Mouse (Mus musculus): ENCODE measurements around the gene Dclk2. TPM values are rescaled to one million over a fixed set of nuclear protein-coding genes. Genes with fewer than 3 reads are reported as not detected.

Gene Dclk2
- polyA plus RNA-seq, 1 experiment from 2014 or later = 6.8 TPM

GRCm38 (mm10) chr3:86787423-86788123 is 133.1 kb downstream of the Dclk2 start:
- H3K4me1 ChIP-seq (replicated peaks) = peaks cover 27% of the 10 kb centered on the region
- H3K36me3 ChIP-seq = no peaks in the 10 kb centered on the region
- no peaks in the 10 kb centered on the region for H3K27me3 ChIP-seq (replicated peaks)
- peak overlapping the region; percentile 79 for H3K27ac ChIP-seq
- 67% methylated on average over 10 of the region's 10 CpGs for WGBS
- H3K9me3 ChIP-seq = no peaks in the 10 kb centered on the region
- H3K4me3 ChIP-seq (replicated peaks) = no peak overlapping the region
- ATAC-seq = no peak; the same call in 1 of the 2 replicates
- no peak overlapping the region for H3K4me2 ChIP-seq (replicated peaks)
- H3K9ac ChIP-seq = no peak overlapping the region

GRCm38 (mm10) chr3:86786845-86787351 is 133.8 kb downstream of the Dclk2 start:
- Histone ChIP-seq H3K27me3 (replicated peaks) (no peaks in the 10 kb centered on the region), H3K36me3 (no peaks in the 10 kb centered on the region), H3K27ac (peak overlapping the region; percentile 79), H3K9ac (no peak overlapping the region), H3K4me1 (replicated peaks) (peaks cover 27% of the 10 kb centered on the region), H3K4me2 (replicated peaks) (no peak overlapping the region), H3K9me3 (no peaks in the 10 kb centered on the region), H3K4me3 (replicated peaks) (no peak overlapping the region)
- peak; percentile 57 for ATAC-seq
- 35% methylated on average over 11 of the region's 11 CpGs for WGBS

GRCm38 (mm10) chr3:86786280-86786679 is 134.4 kb downstream of the Dclk2 start:
- Histone ChIP-seq H3K9ac (no peak overlapping the region), H3K27me3 (replicated peaks) (no peaks in the 10 kb centered on the region), H3K36me3 (no peaks in the 10 kb centered on the region), H3K4me1 (replicated peaks) (peaks cover 27% of the 10 kb centered on the region), H3K9me3 (no peaks in the 10 kb centered on the region), H3K4me3 (replicated peaks) (no peak overlapping the region), H3K4me2 (replicated peaks) (no peak overlapping the region), H3K27ac (peak overlapping the region; percentile 79; the same call in 1 of the 2 replicates)
- ATAC-seq = no peak
- WGBS = 69% methylated on average over 12 of the region's 12 CpGs

GRCm38 (mm10) chr3:86784930-86785329 is 135.7 kb downstream of the Dclk2 start:
- no peaks in the 10 kb centered on the region for H3K36me3 ChIP-seq
- ATAC-seq = 0 out of 2 replicates have a peak, but pooled peaks have one; percentile 16
- H3K27me3 ChIP-seq (replicated peaks) = no peaks in the 10 kb centered on the region
- H3K9ac ChIP-seq = no peak overlapping the region
- H3K4me1 ChIP-seq (replicated peaks) = peaks cover 27% of the 10 kb centered on the region
- H3K4me3 ChIP-seq (replicated peaks) = no peak overlapping the region
- no peak overlapping the region for H3K27ac ChIP-seq
- 59% methylated on average over 11 of the region's 11 CpGs for WGBS
- H3K9me3 ChIP-seq = no peaks in the 10 kb centered on the region
- H3K4me2 ChIP-seq (replicated peaks) = 0 out of 2 replicates have a peak overlapping the region, but pooled peaks have one; percentile 27

- Histone ChIP-seq H3K36me3 (no peaks in the 10 kb centered on the region), H3K27ac (no peak overlapping the region), H3K4me3 (replicated peaks) (no peak overlapping the region), H3K4me2 (replicated peaks) (no peak overlapping the region), H3K27me3 (replicated peaks) (no peaks in the 10 kb centered on the region), H3K9me3 (no peaks in the 10 kb centered on the region), H3K4me1 (replicated peaks) (peaks cover 27% of the 10 kb centered on the region), H3K9ac (no peak overlapping the region)
- WGBS = 87% methylated on average over 3 of the region's 3 CpGs
- no peak for ATAC-seq
Measured at GRCm38 (mm10) chr3:86784051-86784450, 136.6 kb downstream of the Dclk2 start.

- H3K9ac ChIP-seq = no peak overlapping the region
- no peaks in the 10 kb centered on the region for H3K27me3 ChIP-seq (replicated peaks)
- no peak for ATAC-seq
- no peak overlapping the region for H3K4me3 ChIP-seq (replicated peaks)
- 0 out of 2 replicates have a peak, but pooled peaks cover 8% of the 10 kb centered on the region for H3K4me1 ChIP-seq (replicated peaks)
- WGBS = 81% methylated on average over 4 of the region's 4 CpGs
- no peaks in the 10 kb centered on the region for H3K9me3 ChIP-seq
- H3K36me3 ChIP-seq = no peaks in the 10 kb centered on the region; the same call in 1 of the 2 replicates
- H3K4me2 ChIP-seq (replicated peaks) = no peak overlapping the region
- H3K27ac ChIP-seq = no peak overlapping the region
Measured at GRCm38 (mm10) chr3:86779704-86780103, 140.9 kb downstream of the Dclk2 start.

- no peak overlapping the region for H3K4me3 ChIP-seq (replicated peaks)
- 0 out of 2 replicates have a peak, but pooled peaks cover 10% of the 10 kb centered on the region for H3K4me1 ChIP-seq (replicated peaks)
- no peaks in the 10 kb centered on the region for H3K27me3 ChIP-seq (replicated peaks)
- H3K36me3 ChIP-seq = no peaks in the 10 kb centered on the region; the same call in 1 of the 2 replicates
- 59% methylated on average over 6 of the region's 6 CpGs for WGBS
- H3K9me3 ChIP-seq = no peaks in the 10 kb centered on the region
- H3K9ac ChIP-seq = no peak overlapping the region
- ATAC-seq = no peak
- H3K27ac ChIP-seq = 0 out of 2 replicates have a peak overlapping the region, but pooled peaks have one; percentile 28
- peak overlapping the region; percentile 24; the same call in 1 of the 2 replicates for H3K4me2 ChIP-seq (replicated peaks)
Measured at GRCm38 (mm10) chr3:86775444-86775828, 145.2 kb downstream of the Dclk2 start.

- peak overlapping the region; percentile 24 for H3K4me2 ChIP-seq (replicated peaks)
- H3K9ac ChIP-seq = no peak overlapping the region
- H3K9me3 ChIP-seq = no peaks in the 10 kb centered on the region
- H3K27me3 ChIP-seq (replicated peaks) = no peaks in the 10 kb centered on the region
- H3K36me3 ChIP-seq = no peaks in the 10 kb centered on the region; the same call in 1 of the 2 replicates
- peak overlapping the region; percentile 28; the same call in 1 of the 2 replicates for H3K27ac ChIP-seq
- no peak overlapping the region for H3K4me3 ChIP-seq (replicated peaks)
- no peak for ATAC-seq
- 0 out of 2 replicates have a peak, but pooled peaks cover 10% of the 10 kb centered on the region for H3K4me1 ChIP-seq (replicated peaks)
- WGBS = 53% methylated on average over 14 of the region's 14 CpGs
Measured at GRCm38 (mm10) chr3:86774566-86775443, 145.8 kb downstream of the Dclk2 start.

- Histone ChIP-seq H3K27ac (peak overlapping the region; percentile 48; the same call in 1 of the 2 replicates), H3K36me3 (no peaks in the 10 kb centered on the region), H3K4me2 (replicated peaks) (no peak overlapping the region), H3K27me3 (replicated peaks) (no peaks in the 10 kb centered on the region), H3K9ac (no peak overlapping the region), H3K4me1 (replicated peaks) (peaks cover 4% of the 10 kb centered on the region; the same call in 1 of the 2 replicates), H3K4me3 (replicated peaks) (no peak overlapping the region), H3K9me3 (no peaks in the 10 kb centered on the region)
- WGBS = 48% methylated on average over 6 of the region's 6 CpGs
- ATAC-seq = no peak
Measured at GRCm38 (mm10) chr3:86768969-86769368, 151.7 kb downstream of the Dclk2 start.

GRCm38 (mm10) chr3:86768553-86768952 is 152.1 kb downstream of the Dclk2 start:
- WGBS = 37% methylated on average over 8 of the region's 8 CpGs
- Histone ChIP-seq H3K9ac (no peak overlapping the region), H3K4me2 (replicated peaks) (no peak overlapping the region; the same call in 1 of the 2 replicates), H3K27me3 (replicated peaks) (no peaks in the 10 kb centered on the region), H3K4me3 (replicated peaks) (no peak overlapping the region), H3K4me1 (replicated peaks) (peaks cover 4% of the 10 kb centered on the region; the same call in 1 of the 2 replicates), H3K27ac (peak overlapping the region; percentile 48; the same call in 1 of the 2 replicates), H3K36me3 (no peaks in the 10 kb centered on the region), H3K9me3 (no peaks in the 10 kb centered on the region)
- ATAC-seq = no peak

- Histone ChIP-seq H3K36me3 (no peaks in the 10 kb centered on the region), H3K4me1 (replicated peaks) (no peaks in the 10 kb centered on the region), H3K27ac (no peak overlapping the region), H3K4me2 (replicated peaks) (no peak overlapping the region), H3K4me3 (replicated peaks) (no peak overlapping the region), H3K9me3 (no peaks in the 10 kb centered on the region), H3K9ac (no peak overlapping the region), H3K27me3 (replicated peaks) (no peaks in the 10 kb centered on the region)
- no peak for ATAC-seq
- WGBS = 72% methylated on average over 4 of the region's 4 CpGs
Measured at GRCm38 (mm10) chr3:86762456-86762855, 158.2 kb downstream of the Dclk2 start.

- WGBS = 89% methylated on average over 6 of the region's 6 CpGs
- Histone ChIP-seq H3K4me2 (replicated peaks) (no peak overlapping the region; the same call in 1 of the 2 replicates), H3K9ac (no peak overlapping the region), H3K27ac (0 out of 2 replicates have a peak overlapping the region, but pooled peaks have one; percentile 13), H3K27me3 (replicated peaks) (no peaks in the 10 kb centered on the region), H3K4me1 (replicated peaks) (no peaks in the 10 kb centered on the region), H3K9me3 (no peaks in the 10 kb centered on the region), H3K4me3 (replicated peaks) (no peak overlapping the region), H3K36me3 (no peaks in the 10 kb centered on the region)
- ATAC-seq = no peak
Measured at GRCm38 (mm10) chr3:86762036-86762415, 158.6 kb downstream of the Dclk2 start.

Data from intestine, embryonic 15.5 days (tissue).